Mouse (Mus musculus) CH12.LX (cell line): ENCODE measurements around the gene Prcc.

ENCODE experiments used
- BHLHE40 ChIP-seq: IDR thresholded peaks from 2 replicates; pipeline ENCODE4 v1.6.1; 2011; ENCODE audit warnings: mild to moderate bottlenecking, low read depth, low read length, improper control_type of control experiment
- CTCF ChIP-seq, 2 experiments: IDR thresholded peaks in 1 of 2; conservative IDR thresholded peaks in 1 of 2; 2 replicates each; pipeline ENCODE4 v1.5.1; 2011 to 2012; ENCODE audit warnings: low read depth in 2 of 2, low read length in 2 of 2, improper control_type of control experiment in 1 of 2, inconsistent platforms in 1 of 2, mild to moderate bottlenecking in 1 of 2, moderate library complexity in 1 of 2
- JUND ChIP-seq: conservative IDR thresholded peaks from 2 replicates; pipeline ENCODE4 v1.6.1; 2011; ENCODE audit warnings: low read depth, low read length, improper control_type of control experiment
- KAT2A ChIP-seq: IDR thresholded peaks from 2 replicates; pipeline ENCODE4 v1.6.1; 2012; ENCODE audit warnings: low read length, improper control_type of control experiment, inconsistent platforms; ENCODE audit not compliant: insufficient replicate concordance
- MAZ ChIP-seq: IDR thresholded peaks from 2 replicates; pipeline ENCODE4 v1.6.1; 2012; ENCODE audit warnings: low read depth, mild to moderate bottlenecking, inconsistent platforms, low read length, improper control_type of control experiment, moderate library complexity
- SIN3A ChIP-seq: IDR thresholded peaks from 2 replicates; pipeline ENCODE4 v1.6.1; 2012; ENCODE audit warnings: low read length, improper control_type of control experiment, inconsistent platforms
- UBTF ChIP-seq: IDR thresholded peaks from 2 replicates; pipeline ENCODE4 v1.6.1; 2012; ENCODE audit warnings: low read depth, mild to moderate bottlenecking, inconsistent platforms, low read length, improper control_type of control experiment, moderate library complexity
- USF1 ChIP-seq: IDR thresholded peaks from 2 replicates; pipeline ENCODE4 v1.6.1; 2014; ENCODE audit warnings: low read depth, mild to moderate bottlenecking, inconsistent platforms, low read length, improper control_type of control experiment

- TF ChIP-seq BHLHE40 (no peak), MAZ (no peak), USF1 (no peak), CTCF (conservative IDR thresholded peaks at IDR 0.05 in 1 of 2, IDR thresholded peaks at IDR 0.05 in 1 of 2; ENCODE audit: low read depth in 2 of 2, low read length in 2 of 2) (no peak), SIN3A (no peak), JUND (no peak), UBTF (no peak), KAT2A (no peak)
Measured at GRCm38 (mm10) chr3:87854795-87855568, 30.4 kb downstream of the Prcc start.
